Mouse (Mus musculus) G1E-ER4 (cell line): Measurements from ENCODE around the gene P2rx2. TPM values are rescaled to one million over a fixed set of nuclear protein-coding genes. Genes with fewer than 3 reads are reported as not detected.

Source experiments
- GATA1 ChIP-seq: IDR thresholded peaks from one replicate; pipeline ENCODE4 v1.8.0; 2012; ENCODE audit warnings: low read length, inconsistent platforms
- polyA plus RNA-seq: library from polyadenylated mRNA; stranded (reverse); fragments of >175 nt; gene quantifications from 2 replicates; pipeline ENCODE4 v1.2.3, GENCODE M21; 2012

P2rx2 gene
- polyA plus RNA-seq, 1 experiment = not detected

DNA sequence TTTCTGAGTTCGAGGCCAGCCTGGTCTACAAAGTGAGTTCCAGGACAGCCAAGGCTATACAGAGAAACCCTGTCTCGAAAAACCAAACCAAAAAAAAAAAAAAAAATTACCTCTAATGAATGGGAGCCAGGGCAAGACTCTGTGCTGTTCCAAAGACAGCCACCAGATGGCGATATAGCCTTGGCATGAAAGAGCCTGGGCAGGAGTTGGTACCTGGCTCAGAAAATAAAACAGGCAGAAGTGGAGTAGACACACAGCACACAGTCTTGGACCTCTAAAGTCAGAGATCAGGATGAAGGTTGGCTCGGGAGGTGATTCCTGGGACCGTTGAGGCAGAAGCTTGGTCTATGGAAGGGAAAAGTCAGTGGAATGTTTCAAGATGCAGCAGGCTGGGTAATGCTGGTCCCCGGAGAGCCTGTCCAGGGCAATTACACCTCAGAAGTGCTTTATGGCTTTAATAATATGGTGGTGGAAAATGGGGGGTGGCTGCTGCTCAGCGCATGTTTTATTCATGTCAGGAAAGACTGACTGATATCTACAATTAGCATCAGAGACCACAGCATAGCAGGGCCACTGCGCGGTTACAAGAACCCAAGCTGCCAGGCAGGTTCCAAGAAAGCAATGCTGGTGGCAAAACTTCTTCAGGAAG is 14.6 kb upstream of the P2rx2 start:
- no peak for TF ChIP-seq GATA1

DNA sequence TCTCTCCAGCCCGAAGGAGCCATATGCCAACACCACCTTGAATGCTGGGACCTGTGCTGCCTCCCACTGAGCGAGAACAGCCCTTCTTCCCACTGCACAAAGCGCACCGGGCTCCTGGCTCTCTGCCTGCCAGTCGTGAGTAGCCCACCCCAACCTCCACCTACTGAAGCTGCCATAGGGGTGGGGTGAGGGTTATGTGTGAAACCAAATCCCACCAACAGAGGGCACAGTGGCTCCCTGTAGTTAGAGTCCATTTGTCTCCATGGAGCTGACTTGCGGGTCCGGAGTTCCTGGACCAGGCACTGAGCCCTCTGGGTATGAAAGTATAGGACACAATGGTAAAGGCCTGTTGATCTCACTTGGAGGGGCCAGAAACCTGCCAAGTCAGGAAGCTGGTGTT is 11.7 kb upstream of the P2rx2 start:
- TF ChIP-seq GATA1 = no peak

DNA sequence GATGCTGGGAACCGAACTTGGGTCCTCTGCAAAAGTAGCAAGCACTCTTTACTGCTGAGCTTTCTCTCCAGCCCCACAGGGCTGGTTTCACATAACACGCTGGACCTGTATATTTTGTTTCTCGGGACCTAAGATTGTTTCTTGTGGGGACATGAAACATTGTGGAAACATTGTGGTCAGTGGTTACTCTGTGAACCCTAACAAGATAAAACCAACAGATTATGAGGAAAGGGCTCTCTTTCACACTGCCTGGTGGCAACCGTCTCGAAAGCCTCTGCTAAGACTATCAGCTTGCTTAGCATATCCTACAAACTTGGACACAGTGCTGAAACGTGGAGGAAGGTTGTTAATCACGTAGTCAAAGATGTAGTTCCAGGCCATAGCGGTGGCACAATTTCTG is 4.0 kb upstream of the P2rx2 start:
- no peak for TF ChIP-seq GATA1

DNA sequence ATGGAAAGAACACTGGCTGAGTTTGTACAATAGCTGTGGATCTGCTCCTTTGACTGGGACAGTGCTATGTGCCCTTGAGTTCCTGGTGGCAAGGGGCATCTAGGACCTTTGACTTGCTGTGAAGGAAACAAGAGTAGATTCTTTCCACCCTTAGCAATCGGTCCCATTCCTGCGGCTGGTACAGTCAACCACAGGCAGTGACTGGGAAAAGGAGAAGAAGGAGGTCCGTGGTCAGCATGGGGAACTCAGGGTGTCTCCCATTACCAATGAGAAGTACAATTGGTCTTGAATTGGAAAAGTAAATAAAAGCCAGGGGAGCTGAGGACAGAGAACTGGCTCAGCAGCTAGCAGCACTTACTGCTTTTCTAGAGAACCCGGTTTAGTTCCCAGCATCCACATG is 2.5 kb upstream of the P2rx2 start:
- no peak for TF ChIP-seq GATA1

DNA sequence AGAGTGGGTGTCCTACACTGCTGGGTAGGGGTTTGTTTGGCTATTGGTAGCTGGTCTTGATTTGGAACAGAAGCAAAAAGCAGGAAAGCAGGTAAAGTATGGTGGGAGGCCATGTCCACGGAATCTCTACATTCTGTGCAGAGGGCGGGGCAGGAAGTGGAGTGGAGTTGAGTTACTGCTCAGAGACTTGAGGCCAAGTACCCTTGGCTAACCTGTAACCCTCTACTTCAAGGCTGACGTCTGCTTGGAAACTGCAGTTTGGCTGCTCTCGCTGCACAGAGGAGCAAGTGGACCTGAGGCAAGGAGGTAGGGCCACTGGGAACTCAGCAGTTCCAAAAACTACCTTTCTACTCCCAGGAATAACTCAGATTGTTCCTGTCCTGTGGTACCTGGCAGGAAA is 1.5 kb upstream of the P2rx2 start, which contains the start of gene Lrcol1:
Gene Lrcol1, plus strand, starts transcription at position 207 of the 400 bp plus-strand sequence.
- TF ChIP-seq GATA1 = no peak

DNA sequence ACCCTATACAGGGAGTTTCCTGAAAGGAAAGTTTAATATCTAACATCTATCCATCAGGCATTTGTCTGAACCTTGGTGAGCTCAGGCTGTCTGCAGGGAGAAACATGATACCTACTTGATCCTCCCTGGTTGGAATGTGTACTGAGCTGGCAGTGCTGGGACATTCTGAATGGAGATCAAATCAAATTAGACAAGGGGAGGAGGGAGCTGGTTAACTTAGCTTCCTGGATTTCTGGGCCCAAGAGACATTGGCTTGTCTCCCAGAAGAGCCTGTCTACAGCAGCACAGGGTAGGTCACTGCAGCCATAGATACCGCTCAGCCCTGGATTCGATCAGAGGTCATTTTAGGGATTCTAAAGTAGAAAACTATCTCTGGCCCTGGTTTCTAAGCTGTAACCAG is 4.2 kb downstream of the P2rx2 start:
- no peak for TF ChIP-seq GATA1

DNA sequence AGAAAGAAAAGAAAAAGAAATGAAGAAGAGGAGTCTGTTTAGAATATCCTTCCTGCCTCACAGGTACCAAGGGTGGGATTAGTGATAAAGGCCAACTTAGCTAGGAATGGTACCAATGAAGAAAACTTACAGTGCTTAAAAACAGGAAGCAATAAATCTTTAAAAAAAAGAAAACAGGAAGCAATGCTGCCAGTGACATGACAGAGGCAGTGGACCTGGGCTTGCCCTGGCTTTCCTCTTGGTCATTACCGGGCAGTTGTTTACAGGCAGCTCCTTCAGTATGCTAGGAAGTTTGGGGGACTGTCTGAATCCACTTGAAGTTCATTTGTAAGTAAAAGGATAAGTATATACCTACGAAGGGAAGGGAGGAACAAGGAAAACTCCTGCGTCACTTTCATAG is 12.5 kb downstream of the P2rx2 start:
- no peak for TF ChIP-seq GATA1

DNA sequence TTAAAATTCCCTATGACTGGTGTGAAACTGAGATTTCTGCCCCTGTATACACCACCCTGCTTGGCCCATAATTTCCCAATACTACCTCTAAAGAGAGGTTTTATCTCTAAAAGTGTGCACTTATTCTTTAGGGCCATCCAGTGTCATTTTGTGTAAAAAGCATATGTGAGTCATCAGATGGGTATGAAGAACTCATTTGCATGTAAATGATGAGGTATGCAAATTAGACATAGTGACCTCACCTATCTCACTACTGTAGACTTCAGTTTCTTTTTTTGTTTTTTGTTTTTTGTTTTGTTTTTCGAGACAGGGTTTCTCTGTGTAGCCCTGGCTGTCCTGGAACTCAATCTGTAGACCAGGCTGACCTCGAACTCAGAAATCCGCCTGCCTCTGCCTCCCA is 29.9 kb downstream of the P2rx2 start:
- TF ChIP-seq GATA1 = no peak

DNA sequence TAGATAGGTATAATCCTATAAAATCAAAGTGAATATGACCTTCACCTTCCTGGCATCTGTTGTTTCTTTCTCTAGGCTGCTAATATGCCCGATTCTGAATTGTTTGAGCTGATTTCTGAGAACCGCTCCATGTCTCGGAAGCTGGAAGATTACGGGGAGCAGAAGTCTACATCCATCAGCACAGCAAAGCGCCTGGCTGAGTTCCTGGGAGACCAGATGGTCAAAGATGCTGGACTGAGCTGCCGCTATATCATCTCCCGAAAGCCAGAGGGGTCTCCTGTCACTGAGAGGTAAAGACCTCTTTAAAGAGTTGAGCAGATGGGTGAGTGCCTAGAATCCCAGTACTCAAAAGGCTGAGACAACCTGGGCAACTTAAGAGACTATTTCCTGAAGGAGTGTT is 34.2 kb downstream of the P2rx2 start:
- no peak for TF ChIP-seq GATA1

DNA sequence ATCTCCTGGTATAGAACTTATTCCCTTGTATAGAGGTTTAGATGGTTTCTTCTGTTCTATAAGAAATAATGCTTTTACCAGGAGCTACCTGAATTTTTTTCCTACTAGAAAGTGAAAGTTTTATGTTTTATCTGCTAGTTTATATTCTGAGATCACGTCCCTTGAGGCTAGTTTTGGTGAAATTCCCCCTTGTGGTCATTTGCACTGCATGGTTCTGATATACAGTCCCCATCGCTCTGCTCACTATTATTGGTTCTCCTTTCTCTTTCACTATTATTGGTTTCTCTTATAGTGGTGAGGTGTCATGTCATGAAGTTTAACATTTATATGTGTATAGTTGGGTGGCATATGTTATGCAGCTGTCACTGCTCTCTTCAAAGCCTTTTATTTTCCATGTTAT is 42.4 kb downstream of the P2rx2 start:
- no peak for TF ChIP-seq GATA1

DNA sequence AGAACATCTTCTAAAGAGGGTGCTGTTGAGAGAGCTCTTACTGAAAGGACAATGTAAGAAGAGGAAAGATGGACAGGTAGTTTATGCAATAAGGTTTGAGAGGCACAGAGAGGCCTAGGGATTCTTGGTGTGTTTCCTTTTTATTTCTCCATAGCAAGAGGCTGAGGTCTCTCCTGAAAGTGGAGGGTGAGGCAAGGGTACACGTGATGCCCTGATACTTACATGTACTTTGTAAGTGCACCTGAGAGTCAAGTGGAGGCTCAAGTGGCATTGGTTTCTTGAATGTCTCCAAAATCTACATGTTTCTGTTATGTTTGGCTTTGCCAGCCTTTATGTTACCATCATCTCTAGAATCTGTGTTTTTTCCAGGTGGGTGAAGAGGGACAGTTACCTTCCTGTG is 46.4 kb downstream of the P2rx2 start:
- TF ChIP-seq GATA1 = no peak

DNA sequence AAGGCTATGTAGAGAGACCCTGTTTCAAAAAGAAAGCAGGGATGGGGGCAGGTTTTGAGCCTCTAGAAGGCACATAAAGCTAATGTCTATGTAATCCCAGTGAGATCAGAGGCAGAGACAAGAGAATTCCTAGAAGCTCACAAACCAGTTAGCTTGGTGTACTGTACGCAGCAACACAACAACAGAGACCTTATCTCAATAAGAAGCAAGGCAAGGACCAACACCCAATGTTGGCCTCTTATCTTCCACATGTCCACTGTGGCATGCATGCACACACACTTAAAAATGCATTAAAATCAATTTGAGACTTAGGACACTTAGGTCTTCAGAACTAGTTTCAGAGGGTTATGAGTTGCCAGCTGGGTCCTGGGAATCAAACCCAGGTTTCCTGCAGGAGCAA is 51.4 kb downstream of the P2rx2 start:
- TF ChIP-seq GATA1 = no peak

Other genes with a start within 250 kb of the P2rx2 start
- 0.04 and 0.13 TPM in 2 replicates for gene Gm35315, start 248.8 kb downstream of the P2rx2 start, polyA plus RNA-seq
- gene Plcxd1, start 243.2 kb downstream of the P2rx2 start, polyA plus RNA-seq = 0.02 TPM in 1 of 2 replicates, not detected in the other
- 37.3 and 43.7 TPM in 2 replicates for gene Gtpbp6, start 235.0 kb downstream of the P2rx2 start, polyA plus RNA-seq
- 0.56 and 0.67 TPM in 2 replicates for gene Zfp605, start 233.1 kb downstream of the P2rx2 start, polyA plus RNA-seq
- 43.4 and 44.0 TPM in 2 replicates for gene Chfr, start 207.4 kb downstream of the P2rx2 start, polyA plus RNA-seq
- gene Golga3, start 166.5 kb downstream of the P2rx2 start, polyA plus RNA-seq = 3.1 and 3.8 TPM in 2 replicates
- 8.1 and 14.8 TPM in 2 replicates for gene Ankle2, start 112.2 kb downstream of the P2rx2 start, polyA plus RNA-seq
- 26.3 and 27.2 TPM in 2 replicates for gene Pgam5, start 73.3 kb downstream of the P2rx2 start, polyA plus RNA-seq
- gene Pxmp2, start 57.0 kb downstream of the P2rx2 start, polyA plus RNA-seq = 41.5 and 51.4 TPM in 2 replicates
- 23.3 and 35.0 TPM in 2 replicates for gene Pole, start 56.9 kb downstream of the P2rx2 start, polyA plus RNA-seq
- gene Lrcol1, start 1.5 kb upstream of the P2rx2 start, polyA plus RNA-seq = not detected in 2 replicates
- 95.7 and 117 TPM in 2 replicates for gene Fbrsl1, start 105.3 kb upstream of the P2rx2 start, polyA plus RNA-seq
- not detected in 2 replicates for gene Galnt9, start 201.1 kb upstream of the P2rx2 start, polyA plus RNA-seq